Mouse (Mus musculus) embryonic facial prominence, embryonic 10.5 days (tissue): Measurements from ENCODE around the gene Tcea3. TPM values are rescaled to one million over a fixed set of nuclear protein-coding genes. Genes with fewer than 3 reads are reported as not detected.
A peak's percentile ranks its signal among the peaks of the same experiment; 100 is the strongest.

Source experiments
- DNase-seq: peaks from one replicate; pipeline ENCODE4 v3.0.0-alpha.2; 2017; ENCODE audit warnings: low spot score
- H3K27ac ChIP-seq: fragments of 300-500 bp; sonication (generic); replicated peaks from 2 replicates; pipeline ENCODE4 v1.5.1; 2016; ENCODE audit warnings: mild to moderate bottlenecking
- H3K27me3 ChIP-seq: fragments of 300-500 bp; sonication (generic); replicated peaks from 2 replicates; pipeline ENCODE4 v1.6.1; 2016; ENCODE audit warnings: low read depth, mild to moderate bottlenecking; ENCODE audit not compliant: poor library complexity, severe bottlenecking
- H3K36me3 ChIP-seq: fragments of 300-500 bp; sonication (generic); replicated peaks from 2 replicates; pipeline ENCODE4 v1.6.1; 2016; ENCODE audit warnings: mild to moderate bottlenecking, moderate library complexity
- H3K4me1 ChIP-seq: fragments of 300-500 bp; sonication (generic); 2 replicates; pipeline ENCODE4 v1.6.1; 2016
- H3K4me3 ChIP-seq: fragments of 300-500 bp; sonication (generic); 2 replicates; pipeline ENCODE4 v1.5.1; 2016; ENCODE audit warnings: mild to moderate bottlenecking, moderate library complexity
- H3K9me3 ChIP-seq: fragments of 300-500 bp; sonication (generic); 2 replicates; pipeline ENCODE4 v1.6.1; 2016; ENCODE audit warnings: mild to moderate bottlenecking
- WGBS: fragments of 180-500 bp; shearing (Covaris S2); methylation state at CpG from one replicate; pipeline ENCODE4 v1.1.7; 2016; 5-methylcytosine and 5-hydroxymethylcytosine counted together
- polyA plus RNA-seq: library from polyadenylated mRNA; unstranded; fragments of >200 nt; fragmentation: Nextera tagmentation; extraction: Ambion mirVana; gene quantifications from 2 replicates; pipeline ENCODE4 v1.2.1, GENCODE M21; 2016

Gene Tcea3
- polyA plus RNA-seq, result 0.83 and 0.97 TPM in 2 replicates

DNA sequence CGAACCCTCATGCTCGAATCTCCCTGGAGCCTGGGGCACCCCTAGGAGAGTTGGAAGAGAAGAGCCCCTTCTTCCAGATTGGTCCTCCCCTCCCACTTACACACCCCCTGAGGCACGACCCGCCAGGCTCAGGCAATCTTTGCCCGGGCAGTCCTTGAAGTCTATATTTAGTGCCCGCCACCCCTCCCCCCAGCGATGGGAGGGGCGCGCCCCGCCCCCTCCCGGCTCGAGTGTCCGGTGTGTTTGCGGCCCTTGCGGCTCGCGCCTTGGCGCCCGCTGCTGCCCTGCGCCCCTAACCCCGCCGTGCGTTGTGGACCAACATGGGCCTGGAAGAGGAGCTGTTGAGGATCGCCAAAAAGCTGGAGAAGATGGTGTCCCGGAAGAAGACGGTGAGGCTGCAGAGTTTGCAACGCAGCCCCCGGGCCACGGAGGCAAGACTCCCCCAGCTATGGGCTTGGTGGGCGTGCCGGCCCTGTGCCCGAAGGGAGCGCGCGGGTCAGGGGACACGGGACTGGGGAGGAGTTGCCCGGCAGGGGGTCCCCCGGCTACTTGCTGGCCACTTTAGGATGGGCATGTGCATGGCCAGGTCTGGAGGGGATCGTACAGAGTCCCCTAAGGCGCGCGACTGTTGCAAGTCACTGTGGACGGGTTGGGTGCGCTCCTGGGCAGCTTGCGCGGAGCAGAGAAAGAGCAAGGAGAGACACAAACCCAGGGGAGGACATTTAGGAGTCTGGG is at the start of gene Tcea3:
Gene Tcea3, plus strand, starts transcription at position 1 of the 735 bp plus-strand sequence.
- WGBS, result under 1% methylated on average over 46 of the region's 46 CpGs
- H3K4me1 ChIP-seq, result peaks cover 38% of the 10 kb centered on the region
- H3K4me3 ChIP-seq, result peak within 1 kb of the TSS; percentile 65
- peaks cover 99% of the 10 kb centered on the region for H3K27me3 ChIP-seq
- no peaks in the 10 kb centered on the region for H3K9me3 ChIP-seq
- DNase-seq, result peak; percentile 67
- H3K36me3 ChIP-seq, result no peaks in the 10 kb centered on the region
- peak within 1 kb of the TSS; percentile 26 for H3K27ac ChIP-seq

DNA sequence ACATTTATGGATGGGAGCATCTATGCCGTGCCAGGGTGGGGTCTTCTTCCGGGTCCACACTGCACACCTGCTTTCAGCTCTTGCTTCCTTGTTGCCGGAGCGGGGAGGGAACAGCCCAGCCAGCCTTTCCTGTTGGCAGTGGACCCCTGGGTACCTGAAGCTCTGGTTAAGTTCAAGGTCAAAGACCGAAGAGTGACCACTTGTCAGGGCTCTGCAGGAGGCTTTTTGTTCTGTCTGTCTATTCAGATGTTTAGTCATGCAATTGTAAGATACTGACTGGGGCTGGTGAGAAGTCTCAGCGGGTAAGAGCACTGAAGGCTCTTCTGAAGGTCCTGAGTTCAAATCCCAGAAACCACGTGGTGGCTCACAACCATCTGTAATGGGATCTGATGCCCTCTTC is 48.7 kb upstream of the Tcea3 start:
- whole genome bisulfite sequencing, result 76% methylated on average over 7 of the region's 7 CpGs
- Histone ChIP-seq H3K4me1 (peaks cover 23% of the 10 kb centered on the region), H3K27me3 (peaks cover 16% of the 10 kb centered on the region), H3K36me3 (peaks cover 16% of the 10 kb centered on the region), H3K4me3 (no peak overlapping the region), H3K27ac (no peak overlapping the region), H3K9me3 (no peaks in the 10 kb centered on the region)
- DNase-seq, result no peak

DNA sequence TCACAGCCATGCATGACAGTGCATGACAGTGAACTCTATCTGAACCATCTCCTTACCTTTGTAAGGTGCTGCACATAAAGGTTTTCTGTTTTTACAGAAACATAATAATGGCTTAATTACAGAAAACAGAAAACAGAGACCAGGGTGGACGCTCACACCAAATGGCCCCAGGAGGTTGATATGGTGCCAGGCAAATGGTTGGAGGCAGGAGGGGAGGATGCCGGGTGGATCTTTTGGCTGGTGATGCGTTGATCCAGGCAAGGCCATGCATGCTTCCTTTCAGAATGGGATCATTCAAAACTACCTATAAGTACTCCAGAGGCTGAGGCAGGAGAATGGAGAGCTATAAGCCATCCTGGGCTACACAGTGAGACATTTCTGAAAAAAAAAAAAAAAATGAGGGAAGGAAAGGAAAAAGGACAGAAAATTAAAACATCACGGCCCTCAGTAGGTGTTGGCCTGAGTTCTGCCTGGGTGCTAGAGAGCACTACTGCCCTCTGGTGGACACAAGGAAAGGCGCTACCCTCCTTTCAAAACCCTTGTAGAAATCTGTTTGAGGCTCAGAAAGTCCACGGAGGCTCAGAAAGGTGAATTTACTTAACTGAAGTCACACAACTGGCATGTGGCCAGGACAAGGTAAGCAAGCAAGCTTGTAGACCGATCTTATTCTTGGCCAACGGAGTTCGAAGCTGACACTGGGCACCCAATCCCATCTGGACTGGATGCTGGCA is 47.8 kb upstream of the Tcea3 start:
- no peak overlapping the region for H3K4me3 ChIP-seq

DNA sequence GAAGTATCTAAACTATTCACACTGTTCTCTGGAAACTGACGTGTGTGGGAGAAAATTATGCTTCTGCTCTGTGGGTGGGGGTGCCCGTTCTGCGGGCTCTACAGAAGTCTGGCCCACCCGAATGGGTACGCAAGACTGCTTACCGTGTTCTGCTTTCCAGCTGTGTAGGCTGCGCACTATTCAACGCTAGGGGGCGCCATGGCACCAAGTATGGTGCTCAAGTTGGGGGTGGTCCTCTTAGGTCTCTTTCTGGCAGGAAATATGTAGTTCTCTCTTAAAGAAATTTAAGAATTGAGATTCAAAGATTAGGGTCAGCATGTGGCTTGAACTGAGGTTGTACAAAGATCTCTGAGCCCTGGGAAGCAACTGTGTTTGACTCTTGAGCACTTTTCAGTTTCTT is 45.0 kb upstream of the Tcea3 start:
- no peak overlapping the region for H3K4me3 ChIP-seq
- H3K36me3 ChIP-seq, result no peaks in the 10 kb centered on the region
- peaks cover 31% of the 10 kb centered on the region for H3K4me1 ChIP-seq
- H3K9me3 ChIP-seq, result no peaks in the 10 kb centered on the region
- no peak overlapping the region for H3K27ac ChIP-seq
- H3K27me3 ChIP-seq, result peaks cover 37% of the 10 kb centered on the region
- WGBS, result 7% methylated on average over 9 of the region's 9 CpGs
- DNase-seq, result peak; percentile 88

More for the DNA sequence above, 47.8 kb upstream of the Tcea3 start:
- peak; percentile 57 for DNase-seq
- 33% methylated on average over 9 of the region's 9 CpGs for WGBS
- Histone ChIP-seq H3K27ac (no peak overlapping the region), H3K36me3 (peaks cover 11% of the 10 kb centered on the region), H3K4me1 (peaks cover 18% of the 10 kb centered on the region), H3K27me3 (peaks cover 24% of the 10 kb centered on the region), H3K9me3 (no peaks in the 10 kb centered on the region)

DNA sequence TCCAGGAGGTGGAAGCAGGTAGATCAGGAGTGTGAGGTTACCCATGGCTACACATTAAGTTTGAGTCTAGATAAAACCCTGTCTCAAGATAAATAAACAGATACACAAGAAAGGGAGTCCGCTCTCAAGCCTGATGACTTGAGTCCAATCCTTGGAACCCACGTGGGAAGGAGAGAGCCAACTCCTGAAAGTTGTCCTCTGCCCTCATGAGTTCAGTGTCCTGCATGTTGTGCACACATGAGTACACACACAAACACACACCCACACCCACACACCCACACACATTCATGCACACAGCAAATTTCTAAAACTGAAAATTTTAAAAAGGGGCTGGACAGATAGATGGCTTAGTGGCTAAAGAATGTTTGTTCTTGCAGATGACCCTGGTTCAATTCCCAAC is 42.8 kb upstream of the Tcea3 start:
- peaks cover 37% of the 10 kb centered on the region for H3K4me1 ChIP-seq
- WGBS, result 74% methylated on average over 2 of the region's 2 CpGs
- H3K9me3 ChIP-seq, result no peaks in the 10 kb centered on the region
- H3K36me3 ChIP-seq, result no peaks in the 10 kb centered on the region
- peaks cover 56% of the 10 kb centered on the region for H3K27me3 ChIP-seq
- no peak overlapping the region for H3K4me3 ChIP-seq
- H3K27ac ChIP-seq, result no peak overlapping the region
- no peak for DNase-seq

DNA sequence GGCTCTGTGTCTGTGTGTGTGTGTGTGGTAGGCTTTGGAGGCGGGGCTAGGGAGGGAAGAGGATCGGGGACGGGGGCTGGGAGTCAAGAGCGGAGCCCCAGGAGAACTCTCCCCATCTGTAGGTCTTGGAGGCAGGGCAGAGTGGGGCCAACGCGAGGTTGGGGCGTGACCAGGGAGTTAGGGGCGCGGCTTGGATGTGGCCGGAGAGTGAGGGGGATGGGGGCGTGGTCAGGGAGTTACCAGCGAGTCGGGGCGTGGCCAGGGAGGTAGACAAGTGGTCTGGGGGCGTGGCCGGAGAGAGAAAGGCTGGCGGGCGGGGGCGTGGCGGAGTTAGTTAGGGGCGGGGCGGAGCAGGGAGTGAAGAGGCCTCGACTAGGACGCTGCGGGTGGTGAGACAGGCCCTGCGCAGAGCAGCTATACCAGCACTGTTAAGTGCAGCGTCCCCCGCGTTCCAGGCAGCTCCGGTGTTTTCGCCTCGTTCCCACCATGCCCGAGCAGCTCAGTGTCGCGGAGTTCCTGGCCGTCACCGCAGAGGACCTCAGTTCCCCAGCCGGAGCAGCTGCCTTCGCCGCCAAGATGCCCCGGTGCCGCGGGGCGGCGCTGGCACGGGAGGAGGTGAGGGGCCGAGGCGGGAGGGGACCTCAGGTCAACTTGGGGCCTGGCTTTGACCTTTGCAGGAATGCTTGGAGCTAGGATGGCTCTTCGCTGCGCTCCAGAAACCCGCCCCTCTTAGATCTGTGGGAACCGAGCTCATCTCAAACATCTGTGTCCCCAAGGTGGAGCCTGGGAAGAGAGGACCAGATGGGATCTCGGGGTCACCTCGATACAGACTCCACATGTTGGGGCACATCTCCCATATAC is 41.3 kb upstream of the Tcea3 start, which contains the start of gene Asap3:
Gene Asap3, plus strand, starts transcription at position 333 of the 861 bp plus-strand sequence.
- no peaks in the 10 kb centered on the region for H3K9me3 ChIP-seq
- no peaks in the 10 kb centered on the region for H3K36me3 ChIP-seq
- under 1% methylated on average over 54 of the region's 54 CpGs for WGBS
- peak within 1 kb of the TSS; percentile 76 for H3K4me3 ChIP-seq
- H3K27me3 ChIP-seq, result peaks cover 54% of the 10 kb centered on the region
- peak; percentile 100 for DNase-seq
- peak within 1 kb of the TSS; percentile 84 for H3K27ac ChIP-seq
- H3K4me1 ChIP-seq, result peaks cover 37% of the 10 kb centered on the region

DNA sequence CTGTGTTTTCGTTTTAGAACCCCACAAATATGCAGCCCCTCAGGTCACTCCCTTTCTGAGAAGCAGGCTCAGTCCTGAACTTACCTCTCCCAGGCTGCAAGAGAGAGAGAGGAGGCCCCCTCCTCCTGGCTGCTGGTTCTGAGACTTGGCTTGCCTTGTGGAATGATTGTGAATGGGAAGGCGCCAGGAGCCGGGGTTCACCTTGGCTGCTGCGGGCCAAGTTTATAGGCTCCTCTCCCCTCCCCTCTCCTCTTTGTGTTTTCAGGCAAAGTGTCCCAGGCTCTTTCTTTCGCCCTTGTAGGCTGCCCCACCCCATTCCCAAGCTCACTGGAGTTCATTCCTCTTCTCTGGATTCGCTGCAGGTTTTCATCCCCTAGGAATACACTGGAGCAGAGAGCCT is 40.6 kb upstream of the Tcea3 start:
- no peak for DNase-seq
- H3K27me3 ChIP-seq, result peaks cover 48% of the 10 kb centered on the region
- 4% methylated on average over 6 of the region's 6 CpGs for WGBS

DNA sequence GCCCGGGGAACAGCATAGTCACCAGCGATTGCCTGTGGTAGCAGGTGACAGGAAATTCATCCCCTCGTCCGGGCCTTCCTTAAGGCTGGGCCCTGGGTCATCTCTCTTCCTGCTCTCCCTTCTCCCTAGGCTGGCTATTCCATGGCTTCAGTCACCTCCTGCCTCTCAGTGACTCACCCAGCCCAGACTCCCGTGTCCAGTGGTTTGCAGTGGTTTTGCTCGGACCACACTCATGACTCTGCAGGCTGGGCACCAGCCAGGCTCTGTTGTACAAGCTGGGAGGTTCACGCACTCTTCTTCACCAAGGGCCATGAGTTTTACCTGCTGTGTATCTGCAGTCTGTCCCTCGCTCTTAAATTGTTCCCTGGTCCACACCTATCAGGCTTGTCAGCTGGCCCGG is 36.6 kb upstream of the Tcea3 start:
- Histone ChIP-seq H3K27me3 (peaks cover 26% of the 10 kb centered on the region), H3K36me3 (0 out of 2 replicates have a peak, but pooled peaks cover 4% of the 10 kb centered on the region), H3K27ac (no peak overlapping the region), H3K4me3 (no peak overlapping the region), H3K9me3 (no peaks in the 10 kb centered on the region), H3K4me1 (peaks cover 29% of the 10 kb centered on the region)
- DNase-seq, result no peak
- 79% methylated on average over 9 of the region's 9 CpGs for WGBS

More for the DNA sequence above, 40.6 kb upstream of the Tcea3 start:
- Histone ChIP-seq H3K36me3 (no peaks in the 10 kb centered on the region), H3K27ac (peak overlapping the region; percentile 84), H3K4me3 (peak overlapping the region; percentile 76), H3K4me1 (peaks cover 37% of the 10 kb centered on the region), H3K9me3 (no peaks in the 10 kb centered on the region)

DNA sequence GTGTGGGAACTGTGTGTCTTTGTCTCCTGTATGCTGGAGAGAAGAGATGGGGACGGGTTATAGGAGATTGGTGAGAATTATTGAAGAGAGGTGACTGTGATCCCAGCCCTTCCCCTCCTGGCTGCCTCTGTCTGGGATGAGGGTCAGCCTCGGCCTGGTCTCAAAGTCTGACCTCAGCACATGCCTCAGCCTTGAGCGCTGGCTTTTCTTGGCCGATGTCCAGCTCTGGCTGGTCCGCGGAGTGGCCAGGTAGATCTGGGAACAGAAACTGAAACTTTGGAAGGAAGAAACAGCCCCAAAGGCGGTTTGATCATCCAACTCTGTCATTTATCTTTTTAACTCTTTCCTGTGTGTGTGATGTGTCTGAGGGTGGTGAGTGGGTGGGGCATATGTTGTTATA is 33.9 kb upstream of the Tcea3 start:
- WGBS, result 86% methylated on average over 7 of the region's 7 CpGs
- peaks cover 16% of the 10 kb centered on the region for H3K27me3 ChIP-seq

DNA sequence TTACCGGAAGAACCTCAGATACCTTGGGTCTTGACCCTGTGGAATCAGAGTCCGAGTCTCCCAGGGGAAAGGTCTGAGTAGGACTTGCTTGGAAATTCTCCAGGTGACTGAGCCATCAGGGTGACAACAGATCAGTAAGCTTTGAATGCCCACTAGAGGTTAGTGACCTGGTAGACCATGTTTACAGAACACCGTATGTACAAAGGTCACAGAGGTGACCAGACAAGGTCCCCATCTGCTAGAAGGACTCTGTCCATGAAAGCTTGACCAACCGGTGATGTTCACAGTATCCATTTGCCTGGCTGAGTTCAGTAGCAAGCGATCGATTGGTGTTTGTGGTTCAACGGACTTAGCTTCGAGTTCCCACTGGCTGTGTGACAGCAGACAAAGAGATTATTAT is 32.7 kb upstream of the Tcea3 start:
- WGBS, result 85% methylated on average over 8 of the region's 8 CpGs
- H3K27ac ChIP-seq, result no peak overlapping the region
- DNase-seq, result no peak

More for the DNA sequence above, 33.9 kb upstream of the Tcea3 start:
- no peak for DNase-seq
- Histone ChIP-seq H3K9me3 (no peaks in the 10 kb centered on the region), H3K27ac (no peak overlapping the region), H3K36me3 (0 out of 2 replicates have a peak, but pooled peaks cover 4% of the 10 kb centered on the region), H3K4me3 (no peak overlapping the region), H3K4me1 (peaks cover 27% of the 10 kb centered on the region)

DNA sequence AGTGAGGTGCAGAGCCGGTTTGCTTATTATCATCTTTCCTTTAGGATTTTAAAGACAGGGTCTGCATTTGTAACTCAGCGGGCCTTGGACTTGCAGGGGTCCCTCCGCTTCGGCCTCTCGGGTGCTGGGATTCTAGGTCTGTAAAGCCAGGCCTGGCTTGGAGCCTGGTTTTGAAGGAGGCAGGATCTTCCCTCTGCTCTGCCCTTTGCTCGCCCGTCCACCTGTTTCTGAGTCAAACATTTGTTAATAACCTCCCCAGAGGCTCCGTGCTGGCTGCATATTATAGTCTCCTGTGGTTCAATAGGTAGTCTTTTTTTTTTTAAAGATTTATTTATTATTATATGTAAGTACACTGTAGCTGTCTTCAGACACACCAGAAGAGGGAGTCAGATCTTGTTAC is 32.0 kb upstream of the Tcea3 start:
- WGBS, result 87% methylated on average over 8 of the region's 8 CpGs
- Histone ChIP-seq H3K4me3 (no peak overlapping the region), H3K27me3 (peaks cover 28% of the 10 kb centered on the region), H3K9me3 (no peaks in the 10 kb centered on the region), H3K27ac (no peak overlapping the region), H3K36me3 (0 out of 2 replicates have a peak, but pooled peaks cover 4% of the 10 kb centered on the region), H3K4me1 (peaks cover 42% of the 10 kb centered on the region)
- no peak for DNase-seq

More for the DNA sequence above, 32.7 kb upstream of the Tcea3 start:
- Histone ChIP-seq H3K4me3 (no peak overlapping the region), H3K9me3 (no peaks in the 10 kb centered on the region), H3K4me1 (peaks cover 34% of the 10 kb centered on the region), H3K27me3 (peaks cover 21% of the 10 kb centered on the region), H3K36me3 (0 out of 2 replicates have a peak, but pooled peaks cover 4% of the 10 kb centered on the region)

DNA sequence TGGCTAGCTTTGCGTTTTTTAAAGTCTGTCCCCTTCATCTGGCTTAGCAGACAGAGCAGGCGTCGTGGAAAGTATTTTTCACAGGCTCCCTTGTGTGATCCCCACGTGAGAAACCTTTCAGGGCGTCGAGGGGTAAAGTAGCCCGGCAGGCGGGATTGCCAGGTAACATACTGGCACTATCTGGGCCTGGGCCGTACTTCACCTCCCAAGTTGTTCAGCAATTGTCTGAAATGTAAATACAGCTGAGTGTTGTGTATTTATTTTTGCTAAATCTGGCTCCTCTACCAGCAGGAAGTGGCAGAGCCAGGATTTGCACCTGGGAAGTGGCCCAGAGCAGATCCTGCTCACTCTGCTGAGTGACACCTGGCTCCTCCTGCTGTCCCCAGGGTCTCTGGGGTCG is 30.5 kb upstream of the Tcea3 start:
- Histone ChIP-seq H3K4me3 (no peak overlapping the region), H3K27ac (no peak overlapping the region; the same call in 1 of the 2 replicates), H3K4me1 (peaks cover 47% of the 10 kb centered on the region), H3K9me3 (no peaks in the 10 kb centered on the region), H3K36me3 (0 out of 2 replicates have a peak, but pooled peaks cover 4% of the 10 kb centered on the region), H3K27me3 (peaks cover 37% of the 10 kb centered on the region)
- 70% methylated on average over 10 of the region's 10 CpGs for WGBS
- no peak for DNase-seq
